Mouse (Mus musculus) ES-E14 (cell line): ENCODE results near the gene Folh1.

Experiments used
- HCFC1 ChIP-seq: IDR thresholded peaks from 2 replicates; pipeline ENCODE4 v1.6.1; 2012; ENCODE audit warnings: low read length, inconsistent platforms, borderline replicate concordance; ENCODE audit not compliant: insufficient read depth
- ZC3H11A ChIP-seq: IDR thresholded peaks from 2 replicates; pipeline ENCODE4 v1.6.1; 2012; ENCODE audit warnings: low read depth, mild to moderate bottlenecking, inconsistent platforms, low read length, borderline replicate concordance
- ZNF384 ChIP-seq: IDR thresholded peaks from 2 replicates; pipeline ENCODE4 v1.6.1; 2012; ENCODE audit warnings: low read depth, low read length, inconsistent platforms

- TF ChIP-seq ZNF384 (no peak), HCFC1 (no peak), ZC3H11A (no peak)
These were observed 15.0 kb downstream of the Folh1 start for GRCm38 (mm10) chr7:86760751-86761150.
